Mouse (Mus musculus): Measurements from ENCODE around the gene Prl8a6. TPM values are rescaled to one million over a fixed set of nuclear protein-coding genes. Genes with fewer than 3 reads are reported as not detected.

Gene Prl8a6
- total and polyA plus RNA-seq, 3 experiments: not detected

DNA sequence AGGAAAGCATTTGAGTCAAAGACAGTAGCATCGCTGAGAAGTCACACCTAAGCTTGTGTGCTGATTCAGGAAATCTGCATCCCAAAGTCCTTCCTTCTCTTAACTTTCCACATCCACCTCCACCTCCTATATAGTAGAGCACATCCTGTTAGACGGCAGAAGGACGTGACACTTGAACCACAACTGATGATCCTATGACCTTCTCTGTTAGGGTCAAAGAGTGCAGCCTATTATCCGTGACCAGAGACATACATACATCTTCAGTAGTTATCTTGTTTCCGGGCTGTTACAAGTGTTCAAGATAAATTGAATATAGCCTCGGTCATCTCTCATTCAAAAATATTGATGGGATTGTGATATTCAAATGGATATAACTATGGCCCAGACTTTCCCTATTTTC lies 47.7 kb downstream of the Prl8a6 start, which contains the start of gene Prl2b1:
TSS of gene Prl2b1 (minus strand) at position 101 of the 400 bp plus-strand sequence.
- no peak for TF ChIP-seq MAZ (IDR thresholded peaks at IDR 0.05; ENCODE audit: low read depth, low read length)
- no peak for TF ChIP-seq KAT2A (conservative IDR thresholded peaks at IDR 0.05; ENCODE audit: low read depth, low read length)
- TF ChIP-seq HCFC1 (IDR thresholded peaks at IDR 0.05; ENCODE audit: low read depth, low read length): no peak
- no peaks in the 10 kb centered on the region for H3K4me1 ChIP-seq (ENCODE audit: control insufficient read depth in 1 of 2, insufficient read depth in 2 of 2, low read length in 2 of 2)
- H3K9ac ChIP-seq (ENCODE audit: control insufficient read depth, low read depth, low read length, poor library complexity, severe bottlenecking): no peak within 1 kb of the TSS
- no peaks in the 10 kb centered on the region for H3K79me2 ChIP-seq (ENCODE audit: control insufficient read depth, insufficient read depth, low read length, poor library complexity)
- H3K27ac ChIP-seq (ENCODE audit: control insufficient read depth, low read depth, low read length): no peak within 1 kb of the TSS
- no peak for DNase-seq (ENCODE audit: low read depth, low spot score)
- no peak within 1 kb of the TSS for H3K4me3 ChIP-seq (ENCODE audit: control insufficient read depth in 1 of 2, insufficient read depth in 1 of 2, low read depth in 2 of 2, low read length in 2 of 2)
- H3K36me3 ChIP-seq (ENCODE audit: control insufficient read depth in 1 of 2, insufficient read depth in 2 of 2, low read length in 2 of 2): no peaks in the 10 kb centered on the region
- H3K27me3 ChIP-seq (ENCODE audit: control insufficient read depth in 1 of 2, insufficient read depth in 2 of 2, low read length in 2 of 2): no peaks in the 10 kb centered on the region
- no peaks in the 10 kb centered on the region for H3K9me3 ChIP-seq (replicated peaks; ENCODE audit: insufficient read depth, low read length)

Other genes with a start within 250 kb of the Prl8a6 start
- not detected in 2 replicates for gene Prl3c1, start 242.0 kb downstream of the Prl8a6 start, total RNA-seq (2012; rRNA removed)
- not detected for gene Prl3c1, start 242.0 kb downstream of the Prl8a6 start, polyA plus RNA-seq (2012; ENCODE audit: insufficient read depth in 1 of 2, insufficient read length in 2 of 2, low read depth in 1 of 2, low replicate concordance in 2 of 2, missing spikeins in 1 of 2)
- gene Prl3b1, start 196.8 kb downstream of the Prl8a6 start, total RNA-seq (2012; rRNA removed): not detected in 2 replicates
- gene Prl3b1, start 196.8 kb downstream of the Prl8a6 start, polyA plus RNA-seq (2012; ENCODE audit: insufficient read depth in 1 of 2, insufficient read length in 2 of 2, low read depth in 1 of 2, low replicate concordance in 2 of 2, missing spikeins in 1 of 2): not detected
- gene Prl3a1, start 179.3 kb downstream of the Prl8a6 start, total RNA-seq (2012; rRNA removed): not detected in 2 replicates
- not detected for gene Prl3a1, start 179.3 kb downstream of the Prl8a6 start, polyA plus RNA-seq (2012; ENCODE audit: insufficient read depth in 1 of 2, insufficient read length in 2 of 2, low read depth in 1 of 2, low replicate concordance in 2 of 2, missing spikeins in 1 of 2)
- gene Prl6a1, start 126.1 kb downstream of the Prl8a6 start, total RNA-seq (2012; rRNA removed): not detected in 2 replicates
- gene Prl6a1, start 126.1 kb downstream of the Prl8a6 start, polyA plus RNA-seq (2012; ENCODE audit: insufficient read depth in 1 of 2, insufficient read length in 2 of 2, low read depth in 1 of 2, low replicate concordance in 2 of 2, missing spikeins in 1 of 2): not detected
- not detected in 2 replicates for gene Prl8a2, start 93.0 kb downstream of the Prl8a6 start, total RNA-seq (2012; rRNA removed)
- gene Prl8a2, start 93.0 kb downstream of the Prl8a6 start, polyA plus RNA-seq (2012; ENCODE audit: insufficient read depth in 1 of 2, insufficient read length in 2 of 2, low read depth in 1 of 2, low replicate concordance in 2 of 2, missing spikeins in 1 of 2): not detected
- gene Prl2b1, start 47.8 kb downstream of the Prl8a6 start, total RNA-seq (2012; rRNA removed): not detected in 2 replicates
- gene Prl2b1, start 47.8 kb downstream of the Prl8a6 start, polyA plus RNA-seq (2012; ENCODE audit: insufficient read depth in 1 of 2, insufficient read length in 2 of 2, low read depth in 1 of 2, low replicate concordance in 2 of 2, missing spikeins in 1 of 2): not detected
- not detected in 2 replicates for gene Prl8a8, start 74.5 kb upstream of the Prl8a6 start, total RNA-seq (2012; rRNA removed)
- gene Prl8a8, start 74.5 kb upstream of the Prl8a6 start, polyA plus RNA-seq (2012; ENCODE audit: insufficient read depth in 1 of 2, insufficient read length in 2 of 2, low read depth in 1 of 2, low replicate concordance in 2 of 2, missing spikeins in 1 of 2): not detected
- not detected in 2 replicates for gene Prl8a9, start 125.9 kb upstream of the Prl8a6 start, total RNA-seq (2012; rRNA removed)
- gene Prl8a9, start 125.9 kb upstream of the Prl8a6 start, polyA plus RNA-seq (2012; ENCODE audit: insufficient read depth in 1 of 2, insufficient read length in 2 of 2, low read depth in 1 of 2, low replicate concordance in 2 of 2, missing spikeins in 1 of 2): not detected
- not detected in 2 replicates for gene Prl8a1, start 143.5 kb upstream of the Prl8a6 start, total RNA-seq (2012; rRNA removed)
- not detected for gene Prl8a1, start 143.5 kb upstream of the Prl8a6 start, polyA plus RNA-seq (2012; ENCODE audit: insufficient read depth in 1 of 2, insufficient read length in 2 of 2, low read depth in 1 of 2, low replicate concordance in 2 of 2, missing spikeins in 1 of 2)
- gene Prl7b1, start 171.9 kb upstream of the Prl8a6 start, total RNA-seq (2012; rRNA removed): not detected in 2 replicates
- not detected for gene Prl7b1, start 171.9 kb upstream of the Prl8a6 start, polyA plus RNA-seq (2012; ENCODE audit: insufficient read depth in 1 of 2, insufficient read length in 2 of 2, low read depth in 1 of 2, low replicate concordance in 2 of 2, missing spikeins in 1 of 2)
- gene Prl7a1, start 203.8 kb upstream of the Prl8a6 start, total RNA-seq (2012; rRNA removed): not detected in 2 replicates
- not detected for gene Prl7a1, start 203.8 kb upstream of the Prl8a6 start, polyA plus RNA-seq (2012; ENCODE audit: insufficient read depth in 1 of 2, insufficient read length in 2 of 2, low read depth in 1 of 2, low replicate concordance in 2 of 2, missing spikeins in 1 of 2)
- gene Prl7a2, start 229.3 kb upstream of the Prl8a6 start, total RNA-seq (2012; rRNA removed): not detected in 2 replicates
- not detected for gene Prl7a2, start 229.3 kb upstream of the Prl8a6 start, polyA plus RNA-seq (2012; ENCODE audit: insufficient read depth in 1 of 2, insufficient read length in 2 of 2, low read depth in 1 of 2, low replicate concordance in 2 of 2, missing spikeins in 1 of 2)